Mouse (Mus musculus): ENCODE data around the gene 2310011J03Rik. TPM values are rescaled to one million over a fixed set of nuclear protein-coding genes. Genes with fewer than 3 reads are reported as not detected.

Gene 2310011J03Rik
- polyA plus RNA-seq, 1 experiment: 62.4 TPM

GRCm38 (mm10) chr10:80297526-80298133 lies 22.7 kb downstream of the 2310011J03Rik start:
- 62% methylated on average over 8 of the region's 8 CpGs for WGBS
- H3K4me3 ChIP-seq (replicated peaks; ENCODE audit: extremely low read depth, low read depth, low read length): no peak overlapping the region
- peaks cover 3% of the 10 kb centered on the region; the same call in 1 of the 2 replicates for H3K4me1 ChIP-seq (ENCODE audit: control insufficient read depth, insufficient read depth, low read length)
- TF ChIP-seq CTCF (IDR thresholded peaks at IDR 0.05; ENCODE audit: insufficient read depth, low read length): no peak
- no peak for TF ChIP-seq POLR2A (IDR thresholded peaks at IDR 0.05; ENCODE audit: borderline replicate concordance, extremely low read depth, low read depth, low read length)
- no peak for DNase-seq

- Histone ChIP-seq H3K4me3 (replicated peaks; ENCODE audit: extremely low read depth, low read depth, low read length) (no peak overlapping the region), H3K4me1 (ENCODE audit: control insufficient read depth, insufficient read depth, low read length) (peaks cover 3% of the 10 kb centered on the region; the same call in 1 of the 2 replicates)
- 76% methylated on average over 5 of the region's 5 CpGs for WGBS
- TF ChIP-seq CTCF (IDR thresholded peaks at IDR 0.05; ENCODE audit: insufficient read depth, low read length): no peak
- DNase-seq: no peak
These were observed 23.5 kb downstream of the 2310011J03Rik start for GRCm38 (mm10) chr10:80296824-80297223.

GRCm38 (mm10) chr10:80295618-80296425 lies 24.5 kb downstream of the 2310011J03Rik start, which contains the start of gene Apc2:
TSS of gene Apc2 (plus strand) at chr10:80295977.
- H3K4me3 ChIP-seq (replicated peaks; ENCODE audit: extremely low read depth, low read depth, low read length): peak within 1 kb of the TSS; percentile 50
- peak; percentile 74 for DNase-seq
- H3K4me1 ChIP-seq (ENCODE audit: control insufficient read depth, insufficient read depth, low read length): peaks cover 3% of the 10 kb centered on the region; the same call in 1 of the 2 replicates
- TF ChIP-seq POLR2A (IDR thresholded peaks at IDR 0.05; ENCODE audit: borderline replicate concordance, extremely low read depth, low read depth, low read length): no peak
- peak; percentile 79 for TF ChIP-seq CTCF (IDR thresholded peaks at IDR 0.05; ENCODE audit: insufficient read depth, low read length)
- WGBS: 2% methylated on average over 26 of the region's 26 CpGs

- Histone ChIP-seq H3K4me3 (replicated peaks; ENCODE audit: extremely low read depth, low read depth, low read length) (no peak overlapping the region), H3K4me1 (ENCODE audit: control insufficient read depth, insufficient read depth, low read length) (peaks cover 3% of the 10 kb centered on the region; the same call in 1 of the 2 replicates)
- 50% methylated on average over 7 of the region's 7 CpGs for WGBS
- no peak for DNase-seq
- TF ChIP-seq CTCF (IDR thresholded peaks at IDR 0.05; ENCODE audit: insufficient read depth, low read length): no peak
- no peak for TF ChIP-seq POLR2A (IDR thresholded peaks at IDR 0.05; ENCODE audit: borderline replicate concordance, extremely low read depth, low read depth, low read length)
These were observed 25.5 kb downstream of the 2310011J03Rik start for GRCm38 (mm10) chr10:80294788-80295303.

- TF ChIP-seq CTCF (IDR thresholded peaks at IDR 0.05; ENCODE audit: insufficient read depth, low read length) (no peak), POLR2A (IDR thresholded peaks at IDR 0.05; ENCODE audit: borderline replicate concordance, extremely low read depth, low read depth, low read length) (no peak)
- DNase-seq: no peak
- Histone ChIP-seq H3K4me3 (replicated peaks; ENCODE audit: extremely low read depth, low read depth, low read length) (no peak overlapping the region), H3K4me1 (ENCODE audit: control insufficient read depth, insufficient read depth, low read length) (peaks cover 3% of the 10 kb centered on the region; the same call in 1 of the 2 replicates)
- WGBS: 69% methylated on average over 4 of the region's 4 CpGs
These were observed 26.0 kb downstream of the 2310011J03Rik start for GRCm38 (mm10) chr10:80294311-80294710.

GRCm38 (mm10) chr10:80293325-80293724 lies 27.0 kb downstream of the 2310011J03Rik start:
- WGBS: 15% methylated on average over 14 of the region's 14 CpGs
- Histone ChIP-seq H3K4me3 (replicated peaks; ENCODE audit: extremely low read depth, low read depth, low read length) (peak overlapping the region; percentile 67), H3K4me1 (ENCODE audit: control insufficient read depth, insufficient read depth, low read length) (peaks cover 3% of the 10 kb centered on the region; the same call in 1 of the 2 replicates)
- no peak for DNase-seq
- no peak for TF ChIP-seq POLR2A (IDR thresholded peaks at IDR 0.05; ENCODE audit: borderline replicate concordance, extremely low read depth, low read depth, low read length)
- TF ChIP-seq CTCF (IDR thresholded peaks at IDR 0.05; ENCODE audit: insufficient read depth, low read length): no peak

DNA sequence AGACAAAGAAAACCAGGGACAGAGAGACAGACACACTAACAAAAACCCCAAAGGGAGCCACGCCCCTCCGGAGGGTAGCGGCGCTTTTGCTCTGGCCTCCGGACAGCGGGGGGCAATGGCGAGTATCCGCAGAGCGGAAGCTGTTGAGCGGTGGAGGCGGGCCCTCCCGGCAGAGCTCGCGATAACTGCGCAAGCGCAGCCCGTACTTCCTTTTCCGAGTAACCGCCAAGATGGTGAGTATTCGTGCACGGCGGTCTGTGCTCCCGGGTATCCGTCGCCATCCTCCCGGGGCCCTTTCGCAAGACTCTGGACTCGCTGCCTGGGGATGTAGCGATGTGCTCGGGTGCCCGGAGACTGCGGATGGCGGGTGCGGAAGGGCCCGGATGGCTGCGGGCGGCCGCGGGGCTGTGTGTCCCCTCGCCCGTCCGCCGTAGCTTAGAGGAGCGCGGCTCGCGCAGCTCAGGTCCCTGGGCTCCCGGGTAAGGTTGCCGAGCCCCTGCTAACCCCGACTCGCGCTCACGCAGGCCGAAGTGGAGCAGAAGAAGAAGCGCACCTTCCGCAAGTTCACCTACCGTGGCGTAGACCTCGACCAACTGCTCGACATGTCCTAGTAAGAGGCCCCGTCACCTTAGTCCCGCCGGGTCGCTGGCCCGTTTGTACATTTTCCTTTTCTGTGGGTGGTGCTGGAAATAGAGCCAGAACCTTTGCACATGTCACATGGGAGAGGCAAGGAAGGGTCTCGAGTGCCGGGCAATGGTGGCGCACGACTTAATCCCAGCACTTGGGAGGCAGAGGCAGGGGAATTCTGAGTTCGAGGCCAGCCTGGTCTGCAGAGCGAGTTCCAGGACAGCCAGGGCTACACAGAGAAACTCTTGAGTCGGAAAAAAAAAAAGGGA lies 27.8 kb downstream of the 2310011J03Rik start, which contains the start of gene Rps15:
Gene Rps15 (plus strand): TSS at position 203 of the 896 bp plus-strand sequence.
- WGBS: under 1% methylated on average over 71 of the region's 72 CpGs
- DNase-seq: peak; percentile 91
- H3K4me3 ChIP-seq (replicated peaks; ENCODE audit: extremely low read depth, low read depth, low read length): peak within 1 kb of the TSS; percentile 67
- TF ChIP-seq CTCF (IDR thresholded peaks at IDR 0.05; ENCODE audit: insufficient read depth, low read length) (peak; percentile 44), POLR2A (IDR thresholded peaks at IDR 0.05; ENCODE audit: borderline replicate concordance, extremely low read depth, low read depth, low read length) (peak; percentile 99)
- H3K4me1 ChIP-seq (ENCODE audit: control insufficient read depth, insufficient read depth, low read length): peaks cover 3% of the 10 kb centered on the region; the same call in 1 of the 2 replicates

DNA sequence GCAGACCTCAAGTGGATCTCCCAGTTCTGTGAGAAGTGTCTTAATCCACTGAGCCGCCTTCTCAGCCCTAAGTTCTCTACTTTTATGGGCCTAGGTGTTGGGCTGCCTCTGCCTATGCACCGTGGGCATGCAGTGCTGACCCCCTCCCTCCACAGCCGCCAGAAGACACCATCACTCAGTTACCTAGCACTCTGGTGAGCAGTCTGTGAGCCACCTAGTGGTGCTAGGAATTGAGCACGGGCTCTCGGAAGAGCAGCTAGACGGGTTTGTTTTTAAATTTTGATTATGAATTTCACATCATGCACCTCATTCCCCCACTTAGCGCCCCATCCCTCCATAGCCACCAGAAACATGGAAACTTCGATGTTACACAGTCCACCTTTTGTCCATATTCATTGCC lies 31.7 kb downstream of the 2310011J03Rik start:
- Histone ChIP-seq H3K4me1 (ENCODE audit: control insufficient read depth, insufficient read depth, low read length) (no peaks in the 10 kb centered on the region; the same call in 1 of the 2 replicates), H3K4me3 (replicated peaks; ENCODE audit: extremely low read depth, low read depth, low read length) (no peak overlapping the region)
- no peak for TF ChIP-seq POLR2A (IDR thresholded peaks at IDR 0.05; ENCODE audit: borderline replicate concordance, extremely low read depth, low read depth, low read length)
- TF ChIP-seq CTCF (IDR thresholded peaks at IDR 0.05; ENCODE audit: insufficient read depth, low read length): no peak
- 56% methylated on average over 8 of the region's 8 CpGs for WGBS
- no peak for DNase-seq

All from lung, adult 2 months (tissue).